Mouse (Mus musculus) hindbrain, embryonic 16.5 days (tissue): ENCODE results near the gene Kmo. TPM values are rescaled to one million over a fixed set of nuclear protein-coding genes. Genes with fewer than 3 reads are reported as not detected.

ENCODE experiments used
- ATAC-seq: fragments of 200-750 bp; cut with Nextera tagmentation; 2 replicates; pipeline ENCODE4 v1.8.0; 2017; ENCODE audit warnings: moderate TSS enrichment, moderate library complexity
- H3K27ac ChIP-seq: fragments of 300-500 bp; sonication (generic); 2 replicates; pipeline ENCODE4 v1.5.1; 2014; ENCODE audit warnings: low read depth, mild to moderate bottlenecking, control low read depth, low read length, moderate library complexity
- H3K27me3 ChIP-seq: fragments of 300-500 bp; sonication (generic); replicated peaks from 2 replicates; pipeline ENCODE4 v1.6.1; 2014; ENCODE audit warnings: low read length; ENCODE audit not compliant: control insufficient read depth, insufficient read depth
- H3K36me3 ChIP-seq: fragments of 300-500 bp; sonication (generic); 2 replicates; pipeline ENCODE4 v1.6.1; 2014; ENCODE audit warnings: mild to moderate bottlenecking, low read length, moderate library complexity, mixed read lengths; ENCODE audit not compliant: control insufficient read depth, insufficient read depth
- H3K4me1 ChIP-seq: fragments of 300-500 bp; sonication (generic); 2 replicates; pipeline ENCODE4 v1.6.1; 2014; ENCODE audit warnings: low read depth, low read length; ENCODE audit not compliant: control insufficient read depth, insufficient read depth
- H3K4me2 ChIP-seq: fragments of 300-500 bp; sonication (generic); 2 replicates; pipeline ENCODE4 v1.6.1; 2014; ENCODE audit warnings: mild to moderate bottlenecking, low read length, control low read depth, moderate library complexity
- H3K4me3 ChIP-seq: fragments of 300-500 bp; sonication (generic); 2 replicates; pipeline ENCODE4 v1.5.1; 2014; ENCODE audit warnings: mild to moderate bottlenecking, low read length, control low read depth, moderate library complexity
- H3K9ac ChIP-seq: fragments of 300-500 bp; sonication (generic); 2 replicates; pipeline ENCODE4 v1.6.1; 2014; ENCODE audit warnings: low read depth, mild to moderate bottlenecking, control low read depth, low read length, moderate library complexity
- H3K9me3 ChIP-seq: fragments of 300-500 bp; sonication (generic); 2 replicates; pipeline ENCODE4 v1.6.1; 2014; ENCODE audit warnings: mild to moderate bottlenecking, low read length, moderate library complexity; ENCODE audit not compliant: control insufficient read depth
- WGBS: fragments of 180-500 bp; shearing (Covaris S2); extraction: QIAGEN DNeasy Blood & Tissue Kit; methylation state at CpG from one replicate; pipeline ENCODE4 v1.1.7; 2014; 5-methylcytosine and 5-hydroxymethylcytosine counted together
- polyA plus RNA-seq: library from polyadenylated mRNA; unstranded; fragments of >200 nt; fragmentation: Nextera tagmentation; extraction: Ambion mirVana; gene quantifications from 2 replicates; pipeline ENCODE4 v1.2.1, GENCODE M21; 2015

Kmo gene
- polyA plus RNA-seq, 1 experiment from 2014 or later, result 0.06 TPM

GRCm38 (mm10) chr1:175677459-175677858 lies 57.3 kb downstream of the Kmo start:
- no peak overlapping the region for H3K9ac ChIP-seq
- no peaks in the 10 kb centered on the region for H3K27me3 ChIP-seq
- H3K9me3 ChIP-seq, result no peaks in the 10 kb centered on the region
- WGBS, result 88% methylated on average over 6 of the region's 6 CpGs
- no peak overlapping the region for H3K27ac ChIP-seq
- no peaks in the 10 kb centered on the region for H3K36me3 ChIP-seq
- no peaks in the 10 kb centered on the region for H3K4me1 ChIP-seq
- no peak overlapping the region for H3K4me2 ChIP-seq
- no peak for ATAC-seq
- no peak overlapping the region for H3K4me3 ChIP-seq

DNA sequence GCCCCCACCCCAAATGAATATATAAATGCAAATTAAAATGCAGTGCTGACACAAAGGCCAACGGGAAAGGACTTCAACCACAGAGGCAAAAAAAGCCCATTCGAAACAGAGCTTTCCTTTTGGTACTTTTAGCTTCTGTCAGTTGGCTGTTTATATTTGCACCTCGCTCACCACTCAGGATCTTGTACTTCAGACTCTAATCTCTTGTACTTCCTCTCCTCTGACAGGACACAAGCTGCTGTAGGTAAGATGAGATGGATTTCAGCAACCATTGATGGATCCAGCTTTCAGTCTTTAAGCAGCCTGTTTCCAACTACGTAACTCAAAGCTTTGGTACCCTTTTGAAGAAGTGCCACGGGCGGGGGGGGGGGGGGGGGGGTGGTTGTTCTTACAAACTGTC lies 60.8 kb downstream of the Kmo start:
- Histone ChIP-seq H3K4me3 (no peak overlapping the region), H3K9me3 (no peaks in the 10 kb centered on the region), H3K4me2 (no peak overlapping the region), H3K9ac (no peak overlapping the region), H3K36me3 (peaks cover 6% of the 10 kb centered on the region), H3K27me3 (no peaks in the 10 kb centered on the region), H3K4me1 (no peaks in the 10 kb centered on the region), H3K27ac (no peak overlapping the region)
- WGBS, result 85% methylated on average over 6 of the region's 6 CpGs
- no peak for ATAC-seq

DNA sequence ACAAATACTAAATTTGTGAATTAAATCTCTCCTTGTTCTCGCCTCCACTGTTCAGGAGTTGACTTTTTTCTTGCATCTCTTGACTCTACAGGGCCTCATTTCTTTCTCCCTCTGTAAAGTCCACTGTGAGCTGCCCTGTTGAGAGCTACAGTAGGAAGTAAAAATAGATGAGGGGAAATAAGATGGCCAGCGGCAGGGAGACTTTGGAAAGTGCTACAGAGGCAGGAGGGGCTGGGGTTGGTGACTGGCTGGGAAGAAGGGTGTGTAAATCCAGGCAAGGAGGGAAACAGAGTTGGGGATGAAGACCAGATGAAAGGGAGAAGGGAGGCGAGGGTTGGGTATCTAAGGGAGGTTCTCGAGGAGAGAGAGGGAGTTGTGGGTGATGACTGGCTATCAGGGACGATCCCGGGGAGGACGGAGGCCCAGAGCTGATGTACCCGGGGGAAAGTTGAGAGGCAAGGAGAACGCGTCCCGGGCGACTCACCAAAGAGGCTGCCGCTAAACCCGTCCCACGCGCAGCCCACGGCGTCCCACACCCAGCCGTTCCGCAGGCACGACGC lies 71.6 kb downstream of the Kmo start:
- peaks cover 8% of the 10 kb centered on the region for H3K4me1 ChIP-seq
- peaks cover 9% of the 10 kb centered on the region; the same call in 1 of the 2 replicates for H3K36me3 ChIP-seq
- H3K27ac ChIP-seq, result peak overlapping the region; percentile 91
- H3K4me3 ChIP-seq, result peak overlapping the region; percentile 87
- ATAC-seq, result no peak
- peak overlapping the region; percentile 91 for H3K9ac ChIP-seq
- peak overlapping the region; percentile 84 for H3K4me2 ChIP-seq
- no peaks in the 10 kb centered on the region for H3K27me3 ChIP-seq
- H3K9me3 ChIP-seq, result no peaks in the 10 kb centered on the region
- under 1% methylated on average over 22 of the region's 22 CpGs for whole genome bisulfite sequencing

- peak; percentile 97 for ATAC-seq
- Histone ChIP-seq H3K36me3 (peaks cover 5% of the 10 kb centered on the region; the same call in 1 of the 2 replicates), H3K4me3 (peak within 1 kb of the TSS; percentile 87), H3K4me2 (peak within 1 kb of the TSS; percentile 84), H3K9ac (peak within 1 kb of the TSS; percentile 91), H3K9me3 (no peaks in the 10 kb centered on the region), H3K27ac (peak within 1 kb of the TSS; percentile 91), H3K27me3 (no peaks in the 10 kb centered on the region), H3K4me1 (peaks cover 8% of the 10 kb centered on the region)
- 0% methylated on average over 42 of the region's 73 CpGs for WGBS
Measured at GRCm38 (mm10) chr1:175692246-175692996, 72.2 kb downstream of the Kmo start, which contains the start of the genes Opn3 and Chml. Gene Opn3 (minus strand): TSS chr1:175692776. Gene Chml (minus strand): TSS chr1:175692901.

DNA sequence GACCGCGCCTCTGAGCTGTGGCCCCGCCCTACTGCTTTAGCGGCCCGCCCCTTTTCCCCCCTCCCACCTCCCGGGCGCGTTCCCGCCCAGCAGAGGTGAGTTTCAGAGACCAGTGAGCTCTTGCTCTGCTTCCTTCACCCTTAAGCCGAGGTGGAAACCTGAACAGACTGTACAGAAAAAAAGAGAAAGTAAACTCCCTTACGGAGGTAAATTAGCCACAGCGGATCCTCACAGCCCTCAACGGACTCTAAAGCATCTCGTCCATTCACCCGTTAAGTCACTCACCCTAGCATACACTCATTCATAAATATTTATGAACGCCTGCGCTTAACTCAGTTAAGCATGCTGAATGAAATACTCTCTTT lies 72.8 kb downstream of the Kmo start:
- peak overlapping the region; percentile 87 for H3K4me3 ChIP-seq
- no peaks in the 10 kb centered on the region for H3K36me3 ChIP-seq
- H3K27ac ChIP-seq, result peak overlapping the region; percentile 91; the same call in 1 of the 2 replicates
- no peaks in the 10 kb centered on the region for H3K27me3 ChIP-seq
- peaks cover 8% of the 10 kb centered on the region for H3K4me1 ChIP-seq
- H3K4me2 ChIP-seq, result peak overlapping the region; percentile 84
- ATAC-seq, result no peak
- H3K9me3 ChIP-seq, result no peaks in the 10 kb centered on the region
- WGBS, result 0% methylated on average over 17 of the region's 17 CpGs
- peak overlapping the region; percentile 91 for H3K9ac ChIP-seq

DNA sequence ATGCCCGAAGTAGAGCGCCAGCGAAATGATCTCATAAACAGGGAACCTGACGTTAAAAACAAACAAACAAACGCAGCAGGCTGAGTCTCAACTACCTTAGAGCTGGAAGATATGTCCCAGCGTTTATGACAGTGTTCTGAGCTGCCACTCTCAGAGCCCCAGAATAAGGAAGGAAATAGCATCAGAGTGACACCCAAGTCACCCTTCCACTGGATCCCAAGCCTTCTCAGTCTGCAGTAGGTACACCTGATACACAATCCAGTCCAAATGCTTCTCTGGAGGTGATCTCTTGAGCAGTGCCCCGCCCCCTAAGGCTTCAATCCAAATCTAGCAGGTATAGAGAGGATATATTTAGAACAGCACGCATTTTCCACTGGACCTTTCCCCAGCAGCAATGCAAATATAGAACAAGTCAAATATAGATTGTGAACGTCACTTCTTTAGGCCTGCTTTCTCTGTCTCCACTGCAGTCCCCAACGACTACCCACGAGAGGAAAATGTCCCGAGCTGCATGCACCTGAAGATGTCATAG lies 73.3 kb downstream of the Kmo start:
- Histone ChIP-seq H3K4me2 (peak overlapping the region; percentile 84), H3K4me3 (peak overlapping the region; percentile 87), H3K9ac (no peak overlapping the region), H3K4me1 (peaks cover 8% of the 10 kb centered on the region), H3K9me3 (no peaks in the 10 kb centered on the region), H3K27me3 (no peaks in the 10 kb centered on the region), H3K36me3 (no peaks in the 10 kb centered on the region), H3K27ac (no peak overlapping the region)
- ATAC-seq, result peak; percentile 2; the same call in 1 of the 2 replicates
- 41% methylated on average over 12 of the region's 12 CpGs for WGBS

GRCm38 (mm10) chr1:175698293-175698692 lies 78.1 kb downstream of the Kmo start, which contains the start of gene Wdr64:
Gene Wdr64 (plus strand): TSS chr1:175698593.
- WGBS, result 72% methylated on average over 1 of the region's 1 CpGs
- no peaks in the 10 kb centered on the region for H3K27me3 ChIP-seq
- no peaks in the 10 kb centered on the region for H3K4me1 ChIP-seq
- H3K4me3 ChIP-seq, result no peak within 1 kb of the TSS
- no peak within 1 kb of the TSS for H3K9ac ChIP-seq
- H3K9me3 ChIP-seq, result no peaks in the 10 kb centered on the region
- ATAC-seq, result no peak
- no peak within 1 kb of the TSS for H3K27ac ChIP-seq
- no peak within 1 kb of the TSS for H3K4me2 ChIP-seq
- no peaks in the 10 kb centered on the region for H3K36me3 ChIP-seq

DNA sequence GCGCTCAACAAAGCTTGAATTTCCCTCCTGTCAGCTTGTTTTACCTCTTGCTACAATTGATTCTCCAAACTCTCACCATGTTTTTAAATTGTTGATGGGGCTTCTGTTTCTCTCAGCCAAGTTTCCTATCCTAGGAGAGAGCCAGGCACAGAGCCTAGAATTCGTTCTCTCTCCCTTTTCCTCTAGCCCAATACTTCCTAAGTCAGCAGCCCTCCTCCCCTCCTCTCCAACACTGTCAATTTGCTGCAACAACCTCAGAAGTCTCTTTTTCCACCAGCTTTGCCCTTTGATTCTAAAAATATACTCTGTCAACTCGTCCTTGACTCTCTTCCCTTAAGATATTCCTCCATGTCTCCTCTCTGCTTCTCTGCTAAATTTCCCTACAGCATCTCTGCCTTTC lies 79.2 kb downstream of the Kmo start:
- Histone ChIP-seq H3K27ac (no peak overlapping the region), H3K4me2 (no peak overlapping the region), H3K4me3 (no peak overlapping the region), H3K9me3 (no peaks in the 10 kb centered on the region), H3K36me3 (no peaks in the 10 kb centered on the region), H3K4me1 (no peaks in the 10 kb centered on the region), H3K27me3 (no peaks in the 10 kb centered on the region), H3K9ac (no peak overlapping the region)
- WGBS, result 68% methylated on average over 3 of the region's 3 CpGs
- ATAC-seq, result no peak

- ATAC-seq, result no peak
- 38% methylated on average over 4 of the region's 4 CpGs for WGBS
Measured at GRCm38 (mm10) chr1:175699796-175700195, 79.6 kb downstream of the Kmo start.

More at GRCm38 (mm10) chr1:175699796-175700195, 79.6 kb downstream of the Kmo start:
- Histone ChIP-seq H3K36me3 (no peaks in the 10 kb centered on the region), H3K4me1 (no peaks in the 10 kb centered on the region), H3K4me2 (no peak overlapping the region), H3K27me3 (no peaks in the 10 kb centered on the region), H3K9ac (no peak overlapping the region), H3K27ac (no peak overlapping the region), H3K9me3 (no peaks in the 10 kb centered on the region), H3K4me3 (no peak overlapping the region)
